Mouse (Mus musculus): ENCODE results near the gene Tut1.
"Not testable (repeated sequence)": the region's sequence is repeated elsewhere in the genome, so short reads cannot be mapped to it uniquely, and the experiment has no call there.

The Tut1 gene

GRCm38 (mm10) chr19:8942276-8942964 is 11.2 kb upstream of the Tut1 start:
- no peak for DNase-seq (ENCODE audit: low read depth, low spot score)

GRCm38 (mm10) chr19:8943047-8943446 is 10.6 kb upstream of the Tut1 start:
- no peak for DNase-seq (ENCODE audit: low read depth, low spot score)

- no peak for DNase-seq (ENCODE audit: low read depth, low spot score)
Observed at GRCm38 (mm10) chr19:8944062-8944461, 9.6 kb upstream of the Tut1 start.

- no peak for DNase-seq (ENCODE audit: low read depth, low spot score)
Observed at GRCm38 (mm10) chr19:8944750-8945149, 8.9 kb upstream of the Tut1 start.

- DNase-seq (ENCODE audit: low read depth, low spot score) = no peak
Observed at GRCm38 (mm10) chr19:8945251-8945650, 8.4 kb upstream of the Tut1 start.

GRCm38 (mm10) chr19:8946929-8947328 is 6.7 kb upstream of the Tut1 start:
- DNase-seq (ENCODE audit: low read depth, low spot score) = no peak

- no peak for DNase-seq (ENCODE audit: low read depth, low spot score)
Observed at GRCm38 (mm10) chr19:8950190-8950589, 3.5 kb upstream of the Tut1 start.

GRCm38 (mm10) chr19:8952241-8952640 is 1.4 kb upstream of the Tut1 start:
- DNase-seq (ENCODE audit: low read depth, low spot score) = no peak

- DNase-seq (ENCODE audit: low read depth, low spot score) = no peak
Observed at GRCm38 (mm10) chr19:8954171-8954570, 524 bp downstream of the Tut1 start.

- DNase-seq (ENCODE audit: low read depth, low spot score) = no peak
Observed at GRCm38 (mm10) chr19:8962256-8962655, 8.6 kb downstream of the Tut1 start.

GRCm38 (mm10) chr19:8965075-8965474 is 11.4 kb downstream of the Tut1 start:
- no peak for DNase-seq (ENCODE audit: low read depth, low spot score)

GRCm38 (mm10) chr19:8965771-8966170 is 12.1 kb downstream of the Tut1 start:
- DNase-seq (ENCODE audit: low read depth, low spot score) = no peak

- no peak for DNase-seq (ENCODE audit: low read depth, low spot score)
Observed at GRCm38 (mm10) chr19:8966198-8966589, 12.5 kb downstream of the Tut1 start.

GRCm38 (mm10) chr19:8966590-8967372 is 13.1 kb downstream of the Tut1 start, which contains the start of gene Eef1g:
Gene Eef1g (plus strand): TSS chr19:8967041.
- DNase-seq (ENCODE audit: low read depth, low spot score) = peak; percentile 99

- DNase-seq (ENCODE audit: low read depth, low spot score) = no peak
Observed at GRCm38 (mm10) chr19:8967373-8967743, 13.7 kb downstream of the Tut1 start.

GRCm38 (mm10) chr19:8967893-8968292 is 14.2 kb downstream of the Tut1 start:
- peak; percentile 54 for DNase-seq (ENCODE audit: low read depth, low spot score)

- DNase-seq (ENCODE audit: low read depth, low spot score) = not testable (repeated sequence)
Observed at GRCm38 (mm10) chr19:8972491-8972890, 18.8 kb downstream of the Tut1 start.

- DNase-seq (ENCODE audit: low read depth, low spot score) = no peak
Observed at GRCm38 (mm10) chr19:8974638-8975037, 21.0 kb downstream of the Tut1 start.

GRCm38 (mm10) chr19:8975491-8975890 is 21.8 kb downstream of the Tut1 start:
- DNase-seq (ENCODE audit: low read depth, low spot score) = no peak

- peak; percentile 88 for DNase-seq (ENCODE audit: low read depth, low spot score)
Observed at GRCm38 (mm10) chr19:8976535-8976934, 22.9 kb downstream of the Tut1 start.

GRCm38 (mm10) chr19:8980771-8981170 is 27.1 kb downstream of the Tut1 start:
- no peak for DNase-seq (ENCODE audit: low read depth, low spot score)

GRCm38 (mm10) chr19:8981450-8982168 is 28.0 kb downstream of the Tut1 start:
- DNase-seq (ENCODE audit: low read depth, low spot score) = peak; percentile 90

Measured in skeletal muscle tissue, adult 2 months (tissue).